Mouse (Mus musculus): ENCODE results near the gene Kidins220. TPM values are rescaled to one million over a fixed set of nuclear protein-coding genes. Genes with fewer than 3 reads are reported as not detected.

The Kidins220 gene
- polyA plus RNA-seq, 2 experiments from 2014 or later = 14.1 to 19.3 TPM

GRCm38 (mm10) chr12:24963393-24964022 is 11.2 kb upstream of the Kidins220 start:
- ATAC-seq = no peak

GRCm38 (mm10) chr12:24965406-24965805 is 9.3 kb upstream of the Kidins220 start:
- ATAC-seq = no peak

- ATAC-seq = no peak
Observed at GRCm38 (mm10) chr12:24966046-24966445, 8.7 kb upstream of the Kidins220 start.

- no peak for ATAC-seq
Observed at GRCm38 (mm10) chr12:24971490-24972200, 3.1 kb upstream of the Kidins220 start.

- ATAC-seq = no peak
Observed at GRCm38 (mm10) chr12:24972371-24973350, 2.1 kb upstream of the Kidins220 start.

GRCm38 (mm10) chr12:24973586-24973985 is 1.1 kb upstream of the Kidins220 start:
- ATAC-seq = peak; percentile 6

GRCm38 (mm10) chr12:24975115-24975733 is 499 bp downstream of the Kidins220 start:
- ATAC-seq = peak; percentile 68

GRCm38 (mm10) chr12:24985226-24985625 is 10.5 kb downstream of the Kidins220 start:
- no peak for ATAC-seq

- ATAC-seq = no peak
Observed at GRCm38 (mm10) chr12:24995350-24995749, 20.6 kb downstream of the Kidins220 start.

GRCm38 (mm10) chr12:25005350-25005749 is 30.6 kb downstream of the Kidins220 start:
- ATAC-seq = no peak

- ATAC-seq = no peak
Observed at GRCm38 (mm10) chr12:25009957-25010356, 35.2 kb downstream of the Kidins220 start.

- ATAC-seq = peak; percentile 39
Observed at GRCm38 (mm10) chr12:25010416-25010815, 35.7 kb downstream of the Kidins220 start.

GRCm38 (mm10) chr12:25011733-25012367 is 37.1 kb downstream of the Kidins220 start:
- ATAC-seq = no peak

- no peak for ATAC-seq
Observed at GRCm38 (mm10) chr12:25012555-25013540, 38.1 kb downstream of the Kidins220 start.

GRCm38 (mm10) chr12:25014307-25014927 is 39.7 kb downstream of the Kidins220 start:
- ATAC-seq = no peak

- no peak for ATAC-seq
Observed at GRCm38 (mm10) chr12:25014938-25015337, 40.2 kb downstream of the Kidins220 start.

- ATAC-seq = no peak
Observed at GRCm38 (mm10) chr12:25016995-25017394, 42.3 kb downstream of the Kidins220 start.

GRCm38 (mm10) chr12:25021057-25021456 is 46.3 kb downstream of the Kidins220 start:
- ATAC-seq = no peak

- ATAC-seq = no peak
Observed at GRCm38 (mm10) chr12:25024862-25025545, 50.3 kb downstream of the Kidins220 start.

- ATAC-seq = no peak
Observed at GRCm38 (mm10) chr12:25026308-25026707, 51.6 kb downstream of the Kidins220 start.
